Mouse (Mus musculus) gastrocnemius, adult 18-20 months (tissue): ENCODE measurements around the gene AU040320. TPM values are rescaled to one million over a fixed set of nuclear protein-coding genes. Genes with fewer than 3 reads are reported as not detected.

Source experiments
- DNase-seq: peaks from one replicate; pipeline ENCODE4 v3.0.0; 2021; ENCODE audit warnings: low spot score
- total RNA-seq, 2 experiments: library from RNA; stranded (reverse); gene quantifications; 2 replicates each; pipeline ENCODE4 v1.2.3; 2021

AU040320 gene
- total RNA-seq, 2 experiments from 2014 or later: 23.6 to 25.5 TPM

DNA sequence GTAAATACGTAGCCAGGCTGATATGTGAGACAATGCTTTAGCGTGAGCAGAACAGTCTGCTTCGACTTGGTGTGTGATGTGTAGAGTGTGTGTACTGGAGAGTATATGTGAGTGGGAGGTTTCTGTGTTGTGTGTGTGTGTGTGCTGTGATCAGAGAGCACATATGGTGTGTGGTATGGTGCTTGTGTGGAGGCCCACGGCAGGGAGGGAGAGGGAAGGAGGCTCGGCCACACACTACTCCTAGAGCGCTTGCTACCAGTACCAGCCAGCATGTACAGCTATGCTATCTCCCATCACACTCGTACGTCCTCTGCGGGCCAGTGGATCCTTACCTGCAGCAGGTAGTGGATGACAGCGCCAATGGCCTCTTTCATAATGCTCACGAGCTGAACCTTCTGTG is 3.8 kb upstream of the AU040320 start:
- no peak for DNase-seq

- DNase-seq: peak; percentile 71
Measured at GRCm38 (mm10) chr4:126750046-126750683, 3.2 kb upstream of the AU040320 start.

- no peak for DNase-seq
Measured at GRCm38 (mm10) chr4:126750863-126751555, 2.3 kb upstream of the AU040320 start.

- DNase-seq: no peak
Measured at GRCm38 (mm10) chr4:126751556-126752023, 1.8 kb upstream of the AU040320 start.

- DNase-seq: no peak
Measured at GRCm38 (mm10) chr4:126752024-126752607, 1.2 kb upstream of the AU040320 start.

DNA sequence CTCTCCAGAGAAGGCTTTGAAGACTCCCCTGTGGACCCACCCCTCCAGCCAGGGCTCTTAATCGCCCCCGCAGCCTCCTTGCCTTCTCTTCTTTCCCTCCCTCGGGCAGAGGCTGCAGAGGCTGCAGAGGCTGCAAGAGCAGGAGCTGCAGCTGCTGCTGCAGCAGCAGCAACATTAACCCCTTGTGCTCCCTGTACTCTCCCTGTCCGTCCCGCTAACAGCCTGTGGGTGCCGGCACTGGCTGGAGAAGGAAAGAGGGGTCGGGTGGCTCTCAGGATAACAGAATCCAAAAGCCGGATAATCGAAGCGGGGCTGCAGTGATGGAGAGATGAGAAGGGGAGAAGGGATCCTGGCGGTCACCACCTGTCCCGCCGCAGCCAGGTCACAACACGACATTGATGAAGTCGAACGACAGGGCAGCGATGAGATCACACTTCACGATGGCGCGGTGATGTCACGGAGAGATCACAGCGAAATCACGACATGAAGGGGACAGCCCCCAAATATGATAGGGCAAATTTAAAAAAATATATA is 669 bp upstream of the AU040320 start:
- no peak for DNase-seq

- DNase-seq: no peak
Measured at GRCm38 (mm10) chr4:126754231-126754611, 877 bp downstream of the AU040320 start.

DNA sequence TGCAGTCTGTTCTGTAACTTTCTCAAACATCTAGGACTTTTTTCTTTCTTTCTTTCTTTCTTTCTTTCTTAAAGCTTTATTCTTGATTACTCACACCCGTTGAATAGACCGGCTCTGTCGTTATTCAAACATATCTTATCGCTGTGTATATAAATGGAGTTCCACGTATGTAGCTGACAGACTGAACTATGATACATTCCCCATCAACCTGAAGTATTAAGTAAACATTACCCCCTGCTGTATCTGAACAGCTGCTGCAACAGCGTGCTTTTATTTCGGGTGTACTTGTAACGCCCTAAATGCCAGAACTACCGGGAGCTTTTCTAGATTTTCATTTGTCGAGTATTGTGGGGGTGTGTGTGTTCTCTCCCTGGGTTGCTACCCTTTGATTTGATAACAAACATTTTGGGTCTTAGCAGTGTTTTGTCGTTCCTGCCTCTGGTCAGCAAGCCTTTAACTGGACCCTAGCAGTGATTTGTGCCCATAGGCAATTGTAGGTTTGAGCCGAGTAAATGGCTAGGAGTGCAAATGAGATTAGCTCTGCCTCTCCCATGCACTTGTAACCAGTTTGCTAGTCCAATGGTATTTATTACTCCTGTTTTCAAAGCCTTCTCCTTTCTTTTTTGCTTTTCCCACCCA is 1.5 kb downstream of the AU040320 start:
- no peak for DNase-seq

- no peak for DNase-seq
Measured at GRCm38 (mm10) chr4:126756766-126757165, 3.4 kb downstream of the AU040320 start.

DNA sequence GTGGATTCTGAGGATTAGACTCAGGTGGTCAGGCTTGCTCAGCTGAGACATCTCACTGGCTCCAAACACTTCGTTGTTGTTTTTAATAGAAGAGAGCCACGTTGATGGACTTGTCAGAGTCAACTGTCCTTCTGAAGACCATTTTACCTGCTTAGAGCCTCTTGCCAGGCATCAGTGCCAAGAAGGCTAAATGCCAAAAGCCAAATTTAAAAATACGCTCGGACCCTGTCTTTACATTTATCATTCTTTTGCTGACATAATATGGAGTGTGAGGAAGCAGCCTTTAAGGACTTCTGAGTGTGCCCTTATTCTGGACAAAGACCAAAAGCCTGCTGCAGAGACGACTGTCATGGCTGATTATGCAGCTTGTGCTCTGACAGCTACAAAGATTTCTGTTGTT is 5.0 kb downstream of the AU040320 start:
- DNase-seq: no peak

DNA sequence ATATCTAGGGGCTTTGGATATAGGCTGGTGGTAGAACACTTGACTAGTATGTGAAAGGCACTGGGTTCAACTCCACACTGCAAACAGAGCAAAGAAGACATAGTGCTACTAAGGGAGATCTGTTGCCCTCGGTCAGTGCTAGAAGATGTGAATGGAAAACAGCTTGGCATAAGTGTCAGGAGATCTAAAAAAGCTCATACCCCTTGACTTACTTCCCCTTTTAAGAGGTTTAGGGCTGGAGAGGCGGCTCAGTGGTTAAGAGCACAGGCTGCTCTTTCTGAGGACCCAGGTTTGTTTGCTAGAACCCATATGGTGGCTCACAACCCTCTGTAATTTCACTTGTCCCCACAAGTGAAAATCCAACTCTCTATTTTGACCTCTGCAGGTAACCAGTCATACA is 6.1 kb downstream of the AU040320 start:
- no peak for DNase-seq

- no peak for DNase-seq
Measured at GRCm38 (mm10) chr4:126762586-126763359, 9.4 kb downstream of the AU040320 start.

GRCm38 (mm10) chr4:126763483-126763882 is 10.1 kb downstream of the AU040320 start:
- DNase-seq: no peak

DNA sequence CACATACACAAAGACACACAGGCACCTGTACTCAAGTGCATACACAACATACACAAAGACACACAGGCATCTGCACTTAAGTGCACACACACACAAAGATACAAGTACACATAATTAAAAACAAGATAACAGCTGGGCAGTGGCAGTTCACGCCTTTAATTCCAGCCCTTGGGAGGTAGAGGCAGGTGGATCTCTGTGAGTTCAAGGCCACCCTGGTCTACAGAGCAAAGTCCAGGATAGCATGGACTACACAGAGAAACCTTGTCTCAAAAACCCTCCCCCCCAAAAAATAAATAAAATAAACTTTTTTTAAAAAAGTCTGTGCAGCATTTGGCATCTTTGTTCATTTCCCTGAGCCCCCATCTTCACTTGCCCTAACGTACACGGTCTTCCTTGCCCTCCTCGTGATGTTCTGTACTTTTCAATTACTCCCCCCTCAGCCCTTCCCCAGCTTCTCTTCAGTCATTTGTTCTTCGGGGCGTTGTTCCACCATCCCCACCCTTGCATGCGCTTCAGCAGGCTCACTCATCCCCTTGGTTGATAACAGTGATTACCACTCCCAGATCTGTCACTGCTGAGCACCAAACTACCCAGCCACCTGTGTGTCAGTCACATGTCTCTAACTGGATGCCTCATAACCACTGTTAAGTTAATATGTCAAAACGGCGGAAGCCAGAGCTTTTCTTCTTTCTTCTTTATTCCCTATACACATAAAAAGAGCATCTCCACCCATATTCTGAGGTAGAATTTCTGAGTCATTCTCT is 16.6 kb downstream of the AU040320 start:
- no peak for DNase-seq

- no peak for DNase-seq
Measured at GRCm38 (mm10) chr4:126770831-126771230, 17.5 kb downstream of the AU040320 start.

- DNase-seq: no peak
Measured at GRCm38 (mm10) chr4:126773871-126774270, 20.5 kb downstream of the AU040320 start.

- no peak for DNase-seq
Measured at GRCm38 (mm10) chr4:126775182-126775581, 21.8 kb downstream of the AU040320 start.

GRCm38 (mm10) chr4:126779148-126779581 is 25.8 kb downstream of the AU040320 start:
- no peak for DNase-seq

DNA sequence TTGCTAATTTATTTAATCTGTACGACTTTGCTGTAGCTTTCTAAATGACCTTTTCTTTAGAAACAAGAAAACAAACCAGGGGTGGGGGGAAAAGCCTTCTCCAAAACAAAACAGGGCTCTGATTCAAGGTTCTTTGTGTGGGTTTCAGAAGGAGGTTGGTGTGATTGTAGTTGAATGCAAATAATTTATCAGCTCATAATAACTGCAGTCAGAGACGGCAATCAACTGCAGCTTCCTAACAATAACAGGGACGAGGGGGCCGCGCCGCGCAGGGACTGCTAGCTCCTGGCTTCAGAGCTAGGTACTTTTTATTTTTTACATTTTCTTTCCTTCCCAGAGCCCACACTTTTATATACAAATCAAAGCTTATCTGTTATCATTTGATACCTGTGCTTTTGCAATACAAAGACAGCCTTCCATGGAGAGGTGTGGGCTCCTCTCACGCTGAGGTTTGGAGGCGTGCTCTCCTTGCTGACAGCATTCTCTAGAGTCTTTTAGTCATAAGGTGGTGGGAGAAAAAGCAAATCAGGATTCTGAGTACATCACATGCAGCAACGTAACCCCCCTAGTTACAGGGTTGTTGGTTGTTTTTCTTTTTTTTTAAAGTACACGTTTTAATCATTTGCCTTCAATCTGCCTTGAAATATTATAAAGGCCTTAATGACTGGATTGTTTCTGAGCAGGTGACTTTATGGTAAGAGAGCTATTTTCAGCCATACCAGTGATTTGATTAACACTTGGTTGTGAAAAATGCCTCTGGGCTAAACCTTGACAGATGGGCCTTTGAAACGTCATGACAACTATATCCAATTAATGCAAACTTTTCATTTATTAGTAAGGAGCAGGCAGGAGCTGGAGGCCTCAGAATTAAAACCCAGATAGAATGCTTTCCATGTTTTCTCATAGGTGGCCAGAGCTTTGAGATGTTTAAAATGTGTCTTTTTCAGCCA is 26.8 kb downstream of the AU040320 start:
- no peak for DNase-seq
